Mouse (Mus musculus) lung, postnatal 0 days (tissue): ENCODE results near the gene Cdkal1.

Source experiments
- CTCF ChIP-seq: IDR thresholded peaks from 2 replicates; pipeline ENCODE4 v1.5.1; 2016; ENCODE audit warnings: antibody characterized with exemption, mild to moderate bottlenecking
- EP300 ChIP-seq: IDR thresholded peaks from 2 replicates; pipeline ENCODE4 v1.6.1; 2016; ENCODE audit warnings: antibody characterized with exemption, mild to moderate bottlenecking, control low read depth

DNA sequence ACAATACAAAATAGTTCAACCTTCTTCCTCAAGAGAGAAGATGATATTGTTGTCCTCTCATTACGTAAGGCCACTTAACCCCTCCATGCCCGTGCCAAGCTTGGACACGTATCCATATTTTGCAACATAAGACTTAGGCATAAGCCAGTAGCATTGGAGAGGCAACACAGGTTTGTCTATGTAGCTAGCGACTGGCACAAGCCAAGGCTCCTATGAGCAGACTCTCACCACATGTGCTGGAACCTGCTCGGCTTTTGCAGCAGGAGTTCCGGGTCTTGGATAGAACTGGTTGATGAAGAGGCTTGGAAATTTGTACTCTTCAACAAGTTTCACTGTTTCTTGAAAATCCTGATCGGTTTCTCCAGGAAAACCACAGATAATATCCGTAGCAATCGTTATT, 381.2 kb downstream of the Cdkal1 start:
- no peak for TF ChIP-seq CTCF
- no peak for TF ChIP-seq EP300
